In the genomic region with DNA sequence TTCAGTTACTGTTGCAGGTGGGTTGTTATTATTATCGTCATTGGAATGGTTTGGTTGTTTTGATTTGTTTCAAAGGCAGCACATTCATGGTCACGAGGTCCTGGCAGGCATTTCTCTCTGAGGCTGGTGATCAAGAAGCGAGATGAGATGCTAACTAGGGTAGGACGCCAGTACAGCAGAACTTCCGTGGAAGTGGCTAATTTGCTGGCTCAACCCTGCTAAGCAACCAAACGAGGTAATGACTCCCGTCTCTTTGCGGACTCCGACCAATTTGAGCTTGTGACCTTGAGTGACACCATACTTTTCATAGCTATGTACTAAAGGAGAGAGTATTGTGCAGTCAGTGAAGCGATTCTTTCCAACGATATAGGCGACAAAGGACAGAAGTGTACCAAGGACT, we compare ENCODE assay signal across 12 mouse cellular contexts.
"Had no signal": no experiment of that assay in that cellular context is flagged by ENCODE, and none has a peak within 500 bp of the region (broad histone marks: within the 10 kb centered on the region; RNA-seq: fewer than 3 reads in every experiment).

No protein-coding gene starts in this region.

- DNase-seq: layer of hippocampus, postnatal 36 days; left cerebral cortex, postnatal 4 days; lung, embryonic 14.5 days; lung, postnatal 10 days; lung, postnatal 4 days; thymus, adult 18-20 months; thymus, postnatal 14 days had no signal

- H3K27ac ChIP-seq: midbrain, embryonic 15.5 days; neural tube, embryonic 12.5 days had no signal

- ATAC-seq: intestine, embryonic 16.5 days; midbrain, embryonic 15.5 days had no signal

- H3K9me3 ChIP-seq: midbrain, embryonic 15.5 days; neural tube, embryonic 12.5 days had no signal

- H3K4me2 ChIP-seq: liver, embryonic 11.5 days; lung, embryonic 14.5 days; midbrain, embryonic 11.5 days; midbrain, embryonic 15.5 days; neural tube, embryonic 12.5 days had no signal

- H3K4me3 ChIP-seq: midbrain, embryonic 15.5 days; neural tube, embryonic 12.5 days had no signal

- H3K9ac ChIP-seq: lung, embryonic 14.5 days; midbrain, embryonic 15.5 days; neural tube, embryonic 12.5 days had no signal

- H3K36me3 ChIP-seq: midbrain, embryonic 15.5 days; neural tube, embryonic 12.5 days had no signal
